Mouse (Mus musculus) spleen, adult 12 weeks (tissue): ENCODE measurements around the gene Gm49378.

Source experiments
- DNase-seq: peaks from one replicate; pipeline ENCODE4 v3.0.0; 2022; ENCODE audit warnings: low spot score

Gm49378 gene

GRCm38 (mm10) chr14:55629312-55629711 lies 8.4 kb downstream of the Gm49378 start:
- peak; percentile 56 for DNase-seq

DNA sequence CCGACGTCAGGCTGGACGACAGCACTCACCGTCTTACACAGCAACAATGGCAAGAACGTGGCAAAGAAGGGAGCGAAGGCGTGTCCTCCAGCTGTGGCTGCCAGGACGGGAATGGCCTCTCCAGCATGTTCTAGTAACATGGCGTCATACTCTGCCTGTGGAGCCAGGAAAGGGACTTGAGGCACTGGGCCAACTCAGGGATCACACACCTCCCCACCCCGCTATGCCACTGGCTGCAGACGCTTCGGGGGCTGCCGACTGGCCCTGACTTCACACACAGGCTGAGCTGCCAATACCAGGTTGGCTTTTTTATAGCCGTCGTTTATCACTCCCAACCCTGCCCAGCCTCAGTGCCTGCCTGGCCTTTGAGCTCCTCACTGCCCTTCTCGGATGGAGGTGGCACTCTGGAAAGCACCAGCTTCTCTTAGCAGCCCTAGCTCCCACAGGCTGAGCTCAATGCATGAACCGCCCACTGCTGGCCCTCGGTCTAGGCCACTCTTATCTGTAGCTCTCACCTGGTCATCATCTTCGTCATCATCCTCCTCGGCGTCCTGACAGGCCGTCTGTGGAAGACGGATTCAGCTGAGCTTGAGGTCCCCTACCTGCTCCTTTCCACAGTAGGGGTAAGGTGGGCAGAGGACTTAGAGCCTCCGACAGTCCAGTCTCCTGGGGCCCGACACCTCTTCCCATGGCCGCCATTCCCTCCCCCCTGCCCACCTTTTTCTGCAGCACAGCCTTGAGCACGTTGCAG lies 9.4 kb downstream of the Gm49378 start:
- DNase-seq, result no peak

DNA sequence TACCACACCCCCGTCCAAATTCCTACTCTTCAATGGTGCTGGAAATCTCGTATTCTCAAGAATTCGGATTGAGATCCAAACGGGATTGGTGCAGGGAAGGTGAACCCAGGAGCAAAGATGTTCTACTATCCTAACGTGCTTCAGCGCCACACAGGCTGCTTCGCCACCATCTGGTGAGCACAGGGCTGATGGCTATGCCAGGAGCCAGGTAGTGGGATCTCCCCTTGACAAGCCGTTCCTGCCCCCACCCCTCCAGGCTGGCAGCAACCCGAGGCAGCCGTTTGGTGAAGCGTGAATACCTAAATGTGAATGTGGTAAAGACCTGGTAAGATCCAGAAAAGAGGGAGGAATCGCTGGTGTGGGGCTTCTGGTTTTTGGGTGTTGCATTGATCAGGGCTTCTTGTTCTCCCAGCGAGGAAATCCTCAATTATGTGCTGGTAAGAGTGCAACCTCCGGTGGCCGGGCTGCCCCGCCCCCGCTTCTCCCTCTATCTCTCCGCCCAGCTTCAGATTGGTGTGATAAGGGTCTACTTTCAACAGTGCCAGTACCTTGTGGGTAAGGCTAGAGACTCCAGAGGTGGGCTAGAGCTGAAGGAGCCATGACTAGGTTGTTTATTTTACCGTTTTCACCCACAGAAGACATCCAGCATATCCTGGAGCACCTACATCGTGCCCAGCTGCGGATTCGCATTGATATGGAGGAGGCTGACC lies 19.1 kb downstream of the Gm49378 start:
- peak; percentile 37 for DNase-seq

DNA sequence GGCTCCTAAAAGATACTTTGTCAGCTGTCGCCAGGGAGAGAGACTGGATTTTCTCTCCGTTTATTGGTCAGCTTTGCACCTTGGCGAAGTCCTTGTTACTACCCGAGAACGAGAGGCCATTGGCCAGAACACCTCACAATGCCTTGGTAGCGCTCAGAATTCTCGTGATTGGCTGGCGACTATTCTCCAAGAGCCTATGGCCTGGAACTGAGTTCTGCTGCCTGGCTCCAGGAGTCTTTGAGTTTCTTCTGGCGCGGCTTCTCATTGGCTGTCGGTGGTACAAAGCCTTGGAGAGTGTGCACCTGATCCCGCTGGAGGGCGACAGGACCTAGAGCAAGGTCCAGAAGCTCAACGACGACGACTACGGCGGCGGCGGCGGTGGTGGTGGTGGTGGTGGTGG lies 19.9 kb downstream of the Gm49378 start, which contains the start of gene Rec8:
Rec8 (plus strand) TSS at position 216 of the 400 bp plus-strand sequence.
- DNase-seq, result no peak

DNA sequence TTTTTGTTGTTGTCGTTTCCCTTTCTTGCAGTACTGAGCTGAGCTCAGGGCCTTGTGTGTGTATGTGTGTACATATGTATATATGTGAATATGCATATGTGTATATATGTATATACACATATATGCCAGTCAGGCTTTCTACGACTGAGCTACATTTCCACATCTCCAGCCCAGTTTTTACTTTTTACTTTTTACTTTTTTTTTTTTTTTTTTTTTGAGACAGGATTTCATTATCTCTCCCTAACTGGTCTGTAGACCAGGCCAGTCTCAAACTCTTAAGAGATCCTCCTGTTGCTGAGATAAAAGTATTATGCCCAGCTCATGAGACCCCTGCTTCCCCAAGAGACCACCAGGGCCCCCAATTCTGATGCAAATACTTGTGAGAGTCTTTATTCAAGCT lies 20.9 kb downstream of the Gm49378 start:
- no peak for DNase-seq

DNA sequence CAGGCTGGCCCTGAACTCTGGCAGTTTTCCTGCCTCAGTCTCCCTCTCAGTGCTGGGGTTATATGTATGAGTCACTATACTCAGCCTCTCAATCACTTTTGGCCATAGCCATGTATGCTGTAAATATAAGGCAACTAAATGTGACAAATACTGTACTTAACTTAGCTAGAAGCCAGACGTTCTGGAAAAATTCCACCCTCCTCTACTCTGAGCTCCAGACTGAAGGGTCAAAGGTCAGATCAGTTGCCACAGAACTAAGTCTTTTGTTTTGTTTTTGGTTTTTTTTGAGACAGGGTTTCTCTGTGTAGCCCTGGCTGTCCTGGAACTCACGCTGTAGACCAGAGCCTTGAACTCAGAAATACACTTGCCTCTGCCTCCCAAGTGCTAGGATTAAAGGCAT lies 21.8 kb downstream of the Gm49378 start:
- DNase-seq, result no peak

DNA sequence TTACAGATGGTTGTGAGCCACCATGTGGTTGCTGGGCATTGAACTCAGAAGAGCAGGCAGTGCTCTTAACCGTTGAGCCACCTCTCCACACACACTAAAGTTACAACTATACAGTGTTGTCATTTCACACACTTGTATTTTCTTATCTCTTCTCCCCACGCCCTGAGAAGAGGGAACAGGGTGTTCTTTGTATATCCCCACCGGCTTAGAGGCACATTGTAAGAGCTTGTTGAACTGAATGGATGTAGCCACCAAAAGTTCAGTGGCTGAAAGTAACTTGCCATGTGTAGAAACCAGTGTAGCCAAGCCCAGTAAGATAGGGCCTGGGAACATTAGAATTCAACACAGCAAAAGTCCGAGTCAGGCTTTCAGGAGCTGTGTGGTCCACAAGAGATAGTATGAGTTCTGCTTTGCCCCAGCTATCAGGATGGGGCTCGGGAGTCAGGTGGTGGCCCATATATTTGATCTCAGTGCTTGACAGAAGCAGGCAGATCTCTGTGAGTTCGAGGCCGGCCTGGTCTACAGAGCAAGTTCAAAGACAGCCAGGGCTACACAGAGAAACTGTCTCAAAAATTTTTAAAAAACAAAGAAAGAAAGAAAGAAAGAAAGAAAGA lies 23.0 kb downstream of the Gm49378 start:
- no peak for DNase-seq

GRCm38 (mm10) chr14:55613346-55613745 lies 24.3 kb downstream of the Gm49378 start:
- DNase-seq, result no peak

DNA sequence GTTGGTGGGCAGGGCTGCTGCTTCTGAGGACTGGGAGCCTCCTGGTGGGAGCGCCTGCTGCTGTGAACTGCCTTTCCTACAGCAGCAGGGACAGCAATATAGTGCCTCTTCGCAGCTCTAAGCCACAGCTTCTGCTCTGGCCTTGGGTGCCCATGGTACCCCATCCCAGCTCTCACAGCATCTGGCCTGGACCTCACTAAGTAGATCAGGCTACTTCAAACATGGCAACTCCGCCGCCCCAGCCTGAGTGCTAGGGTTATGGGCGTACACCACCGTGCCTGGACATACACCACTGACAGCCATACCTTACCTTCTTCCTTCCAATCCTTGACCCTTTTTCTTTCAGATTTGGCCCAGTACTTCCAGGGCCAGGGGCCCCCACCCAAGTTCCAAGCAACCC lies 29.4 kb downstream of the Gm49378 start:
- no peak for DNase-seq

GRCm38 (mm10) chr14:55605743-55606459 lies 31.8 kb downstream of the Gm49378 start:
- DNase-seq, result no peak

- no peak for DNase-seq
Observed at GRCm38 (mm10) chr14:55604823-55605222, 32.9 kb downstream of the Gm49378 start.

DNA sequence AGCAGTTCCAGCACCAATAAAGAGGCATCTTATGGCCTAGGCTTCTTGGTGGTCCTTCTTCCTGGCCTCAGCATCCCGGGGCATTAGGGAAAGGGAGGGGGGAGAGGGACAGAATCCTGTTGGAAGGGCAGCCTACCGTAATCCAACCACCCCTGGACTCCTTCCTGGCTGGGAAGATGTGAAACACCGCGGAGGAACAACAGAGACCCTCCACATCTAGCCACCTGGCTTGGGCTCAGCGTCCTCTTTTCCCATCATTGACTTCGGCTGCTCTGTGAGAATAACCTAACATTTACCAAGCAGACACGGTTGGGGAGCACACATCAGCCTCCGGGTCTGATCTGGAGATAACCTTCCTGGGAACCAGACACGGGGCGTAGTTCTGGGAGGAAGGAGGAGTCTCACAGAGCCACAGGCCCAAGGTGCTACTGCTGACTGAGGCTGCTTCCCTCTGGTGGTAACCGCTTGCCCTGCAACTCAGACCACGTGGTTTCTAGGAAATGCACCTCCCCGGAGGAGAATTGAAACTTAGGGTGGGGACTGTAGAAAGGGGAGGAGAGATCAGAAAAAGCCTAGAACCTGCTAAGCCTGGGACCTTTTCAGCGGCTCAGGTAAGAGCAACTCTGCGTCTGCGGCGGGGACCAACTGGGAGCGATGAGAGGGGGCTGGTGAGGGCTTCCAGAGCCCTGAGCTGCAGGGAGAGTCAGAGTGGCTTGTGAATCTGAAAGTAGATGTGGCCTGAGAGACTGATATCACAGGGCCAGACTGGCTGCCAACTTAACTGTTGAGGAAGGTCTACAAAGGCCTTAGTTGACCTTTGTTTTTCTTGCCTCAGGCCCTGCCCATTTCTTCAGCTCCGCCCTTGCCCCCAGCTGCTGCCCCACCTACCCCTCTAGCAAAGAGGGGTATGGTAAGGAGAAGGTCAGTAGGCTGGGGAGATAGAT lies 33.8 kb downstream of the Gm49378 start:
- peak; percentile 92 for DNase-seq

DNA sequence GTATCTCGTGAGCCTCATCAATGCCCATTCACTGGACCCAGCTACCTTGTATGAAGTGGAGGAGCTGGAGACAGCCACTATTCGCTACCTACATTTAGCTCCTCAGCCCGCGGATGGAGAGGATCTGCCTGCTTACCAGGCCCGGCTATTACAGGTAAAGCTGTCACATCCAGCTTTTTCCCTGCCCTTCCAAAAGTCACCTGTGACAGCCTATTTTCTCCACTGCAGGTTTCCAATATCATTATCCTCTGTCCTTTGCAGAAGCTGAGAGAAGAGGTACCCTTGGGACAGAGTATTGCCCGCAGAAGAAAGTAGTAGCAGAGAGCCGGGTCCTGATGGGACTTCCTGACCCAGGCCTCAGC lies 34.4 kb downstream of the Gm49378 start, which contains the start of gene Irf9:
Irf9 (plus strand) TSS at position 301 of the 362 bp plus-strand sequence.
- DNase-seq, result no peak

- no peak for DNase-seq
Observed at GRCm38 (mm10) chr14:55598521-55599390, 38.9 kb downstream of the Gm49378 start.

DNA sequence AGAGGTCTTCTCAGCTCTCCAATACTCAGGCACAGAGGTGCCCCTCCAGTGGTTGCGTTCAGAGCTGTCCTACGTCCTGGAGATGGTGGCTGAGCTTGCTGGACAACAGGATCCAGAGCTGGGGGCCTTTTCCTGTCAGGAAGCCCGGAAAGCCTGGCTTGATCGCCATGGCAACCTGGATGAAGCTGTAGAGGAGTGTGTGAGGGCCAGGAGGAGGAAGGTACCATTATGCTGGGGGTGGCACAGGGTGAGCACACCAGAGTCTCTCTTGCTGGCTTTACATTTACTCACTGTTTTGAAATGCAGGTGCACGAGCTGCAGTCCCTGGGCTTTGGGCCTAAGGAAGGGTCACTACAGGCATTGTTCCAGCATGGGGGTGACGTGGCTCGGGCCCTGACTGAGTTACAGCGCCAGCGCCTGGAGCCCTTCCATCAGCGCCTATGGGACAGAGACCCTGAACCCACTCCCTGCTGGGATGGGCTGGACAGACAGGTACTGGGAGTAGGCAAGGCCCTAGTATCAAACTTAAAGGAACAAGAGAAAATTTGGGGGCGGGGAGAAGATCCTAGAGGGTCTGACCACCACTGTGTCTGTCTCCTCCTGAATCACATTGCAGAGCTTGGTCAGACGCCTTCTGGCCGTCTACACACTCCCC lies 41.5 kb downstream of the Gm49378 start:
- no peak for DNase-seq

GRCm38 (mm10) chr14:55592226-55592625 lies 45.5 kb downstream of the Gm49378 start:
- peak; percentile 14 for DNase-seq

DNA sequence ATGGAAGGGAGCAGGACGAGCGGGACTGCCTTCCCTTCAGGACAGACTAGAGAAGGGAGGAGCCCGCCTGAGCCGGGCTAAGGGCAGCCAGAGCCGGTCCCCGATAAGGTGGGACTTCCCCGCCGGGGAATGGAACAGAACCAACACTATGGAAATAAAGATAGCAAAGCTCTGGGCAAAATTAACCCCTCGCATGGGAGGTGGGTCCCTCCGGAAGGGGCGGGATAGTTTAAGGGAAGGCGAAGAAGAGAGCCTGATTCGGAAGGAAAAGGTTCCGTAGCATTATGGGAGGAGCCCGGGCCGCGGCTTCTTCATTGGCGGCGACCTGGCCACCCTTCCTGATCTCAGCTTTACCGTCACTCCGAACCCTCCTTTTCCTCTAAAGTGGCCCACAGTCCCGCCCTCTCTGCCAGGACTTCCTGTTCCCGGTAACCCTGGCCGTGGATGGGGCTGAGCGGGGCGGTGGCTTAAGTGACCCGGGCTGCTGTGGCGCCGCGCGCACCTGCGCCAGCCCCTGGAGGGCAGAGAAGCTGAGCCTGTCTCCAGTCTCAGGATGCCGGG lies 46.3 kb downstream of the Gm49378 start, which contains the start of gene Rnf31:
Rnf31 (plus strand) TSS at position 378 of the 561 bp plus-strand sequence.
- peak; percentile 87 for DNase-seq

DNA sequence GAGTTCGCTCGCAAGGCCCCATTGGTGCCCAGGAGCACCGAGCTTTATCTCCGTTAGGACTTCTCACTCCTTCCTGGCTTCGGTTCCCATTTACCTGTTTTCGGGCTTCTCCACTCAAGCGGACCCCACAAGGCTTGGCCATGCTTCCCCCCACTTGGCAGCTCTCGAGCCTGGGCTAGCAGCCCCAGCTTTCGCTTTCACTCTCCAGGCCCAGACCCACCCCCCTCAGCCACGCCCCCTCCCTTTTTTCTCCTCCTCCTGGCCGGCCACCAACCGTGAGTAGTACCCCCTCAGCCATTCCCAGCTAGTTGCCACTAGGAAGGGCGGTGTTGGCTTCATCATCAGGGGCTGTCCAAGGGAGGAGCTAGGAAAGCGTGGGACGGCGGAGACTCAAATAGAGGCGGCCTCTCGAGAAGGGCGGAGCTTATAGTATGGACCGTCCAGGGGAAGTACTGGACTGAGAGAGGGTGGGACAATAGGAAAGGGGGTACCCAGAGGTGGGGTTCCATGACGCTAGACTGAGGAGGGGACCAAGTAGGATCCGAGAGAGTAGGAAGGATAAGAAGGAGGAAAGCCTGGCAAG lies 46.9 kb downstream of the Gm49378 start, which contains the start of gene Psme2:
Psme2 (minus strand) TSS at position 366 of the 583 bp plus-strand sequence.
- DNase-seq, result peak; percentile 84
